Mouse (Mus musculus) stomach, embryonic 14.5 days (tissue): Measurements from ENCODE around the gene Mtpn. TPM values are rescaled to one million over a fixed set of nuclear protein-coding genes. Genes with fewer than 3 reads are reported as not detected.

ENCODE experiments used
- ATAC-seq: fragments of 200-750 bp; cut with Nextera tagmentation; 2 replicates; pipeline ENCODE4 v1.8.0; 2017; ENCODE audit warnings: low read depth, moderate TSS enrichment; ENCODE audit not compliant: insufficient number of reproducible peaks, insufficient read depth, low FRiP score
- H3K27ac ChIP-seq: fragments of 300-500 bp; sonication (generic); 2 replicates; pipeline ENCODE4 v1.5.1; 2014; ENCODE audit warnings: mild to moderate bottlenecking, low read length, moderate library complexity, mixed read lengths
- H3K27me3 ChIP-seq: fragments of 300-500 bp; sonication (generic); 2 replicates; pipeline ENCODE4 v1.6.1; 2014; ENCODE audit warnings: low read length, control low read depth, mixed read lengths; ENCODE audit not compliant: control insufficient read depth, insufficient read depth
- H3K36me3 ChIP-seq: fragments of 300-500 bp; sonication (generic); 2 replicates; pipeline ENCODE4 v1.6.1; 2014; ENCODE audit warnings: mild to moderate bottlenecking, control low read depth, low read length, moderate library complexity, mixed read lengths; ENCODE audit not compliant: control insufficient read depth, insufficient read depth
- H3K4me1 ChIP-seq: fragments of 300-500 bp; sonication (generic); 2 replicates; pipeline ENCODE4 v1.6.1; 2014; ENCODE audit warnings: low read length, control low read depth, mixed read lengths; ENCODE audit not compliant: control insufficient read depth, insufficient read depth
- H3K4me2 ChIP-seq: fragments of 300-500 bp; sonication (generic); replicated peaks from 2 replicates; pipeline ENCODE4 v1.6.1; 2014; ENCODE audit warnings: low read depth, low read length, control low read depth
- H3K4me3 ChIP-seq: fragments of 300-500 bp; sonication (generic); 2 replicates; pipeline ENCODE4 v1.5.1; 2014; ENCODE audit warnings: low read depth, low read length, control low read depth
- H3K9ac ChIP-seq: fragments of 300-500 bp; sonication (generic); replicated peaks from 2 replicates; pipeline ENCODE4 v1.6.1; 2014; ENCODE audit warnings: low read depth, mild to moderate bottlenecking, control low read depth, low read length, moderate library complexity, mixed read lengths
- H3K9me3 ChIP-seq: fragments of 300-500 bp; sonication (generic); 2 replicates; pipeline ENCODE4 v1.6.1; 2016; ENCODE audit warnings: low read depth, low read length, control low read depth; ENCODE audit not compliant: control insufficient read depth
- WGBS: fragments of 180-500 bp; shearing (Covaris S2); extraction: QIAGEN DNeasy Blood & Tissue Kit; methylation state at CpG from one replicate; pipeline ENCODE4 v1.1.7; 2014; 5-methylcytosine and 5-hydroxymethylcytosine counted together
- microRNA-seq: library from miRNA; unstranded; fragments of <30 nt; microRNA quantifications from one replicate; pipeline ENCODE4, GENCODE M21; 2016
- polyA plus RNA-seq: library from polyadenylated mRNA; unstranded; fragments of >200 nt; fragmentation: Nextera tagmentation; extraction: Ambion mirVana; gene quantifications from 2 replicates; pipeline ENCODE4 v1.2.1, GENCODE M21; 2014

Gene Mtpn
- polyA plus RNA-seq, 1 experiment from 2014 or later, result 143 TPM

DNA sequence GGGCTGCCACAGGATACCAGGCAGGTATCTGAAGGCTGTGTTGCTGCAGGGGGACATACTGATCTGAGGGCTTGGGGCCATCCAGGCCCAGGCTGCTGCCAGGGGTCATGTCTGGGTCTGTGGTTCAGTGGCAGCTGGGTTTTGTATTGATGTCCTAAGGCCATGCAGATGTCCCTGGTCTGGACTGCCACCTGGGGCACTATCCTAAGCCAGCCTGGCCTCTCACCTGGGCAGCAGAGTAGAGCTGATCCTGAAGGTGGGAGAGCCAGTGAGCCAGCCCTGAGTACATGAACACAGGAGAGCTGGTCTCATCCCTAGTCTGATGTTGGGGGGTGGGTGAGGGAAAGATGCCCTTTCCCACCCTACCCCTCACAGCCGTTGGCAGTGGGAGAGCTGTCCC lies 62.9 kb downstream of the Mtpn start:
- 88% methylated on average over 1 of the region's 1 CpGs for WGBS
- no peaks in the 10 kb centered on the region for H3K4me1 ChIP-seq
- no peak overlapping the region for H3K4me2 ChIP-seq
- H3K9me3 ChIP-seq, result no peaks in the 10 kb centered on the region
- ATAC-seq, result no peak
- H3K9ac ChIP-seq, result no peak overlapping the region
- no peak overlapping the region for H3K27ac ChIP-seq
- H3K4me3 ChIP-seq, result no peak overlapping the region
- H3K27me3 ChIP-seq, result no peaks in the 10 kb centered on the region
- no peaks in the 10 kb centered on the region for H3K36me3 ChIP-seq

DNA sequence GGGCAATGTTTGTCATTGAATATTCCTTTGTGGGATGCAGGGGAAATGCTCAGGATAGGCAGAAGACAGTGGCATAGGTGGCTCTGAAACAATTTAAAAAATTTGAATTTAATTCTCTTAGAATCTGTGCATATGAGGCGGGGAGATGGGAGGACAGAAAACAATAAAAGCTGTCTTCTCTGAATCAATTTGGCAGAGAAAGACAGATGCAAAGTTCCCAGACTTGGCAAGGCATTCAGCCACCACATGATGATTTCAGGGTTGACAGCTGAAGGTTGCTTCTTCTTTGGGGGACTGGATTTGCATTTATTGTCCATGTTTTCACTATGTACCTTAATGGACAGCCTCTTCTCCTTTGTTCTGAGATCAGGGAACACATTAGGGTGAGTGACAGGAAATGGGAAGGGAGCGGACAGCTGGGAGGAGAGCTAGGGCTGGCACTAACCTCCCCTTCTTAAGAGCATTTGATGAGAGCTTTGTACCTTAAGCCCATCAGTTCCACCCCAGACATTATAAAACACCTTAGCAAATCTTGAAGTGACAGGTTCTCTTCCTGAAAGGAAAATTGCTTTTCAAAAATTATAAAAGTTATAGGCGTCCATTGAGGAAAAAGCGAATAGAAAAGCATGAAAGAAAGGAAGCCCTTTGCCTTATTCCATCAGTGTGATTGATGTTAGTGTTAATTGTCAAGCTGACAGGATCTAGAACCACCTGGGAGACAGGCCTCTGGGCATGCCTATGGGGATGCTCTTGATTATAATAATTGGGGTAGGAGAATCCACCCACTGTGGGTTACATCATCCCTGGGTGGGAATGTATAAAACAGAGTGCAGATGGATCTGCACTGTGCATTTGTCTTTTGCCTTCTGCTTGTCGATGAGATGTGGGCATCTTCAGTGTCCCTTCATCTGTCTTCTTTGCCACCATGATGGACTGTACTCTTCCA lies 76.0 kb downstream of the Mtpn start:
- 78% methylated on average over 5 of the region's 5 CpGs for WGBS
- no peaks in the 10 kb centered on the region; the same call in 1 of the 2 replicates for H3K9me3 ChIP-seq
- H3K4me2 ChIP-seq, result no peak overlapping the region
- ATAC-seq, result no peak
- no peaks in the 10 kb centered on the region for H3K4me1 ChIP-seq
- H3K27me3 ChIP-seq, result no peaks in the 10 kb centered on the region
- no peak overlapping the region for H3K9ac ChIP-seq
- no peaks in the 10 kb centered on the region for H3K36me3 ChIP-seq
- no peak overlapping the region for H3K4me3 ChIP-seq
- no peak overlapping the region for H3K27ac ChIP-seq

DNA sequence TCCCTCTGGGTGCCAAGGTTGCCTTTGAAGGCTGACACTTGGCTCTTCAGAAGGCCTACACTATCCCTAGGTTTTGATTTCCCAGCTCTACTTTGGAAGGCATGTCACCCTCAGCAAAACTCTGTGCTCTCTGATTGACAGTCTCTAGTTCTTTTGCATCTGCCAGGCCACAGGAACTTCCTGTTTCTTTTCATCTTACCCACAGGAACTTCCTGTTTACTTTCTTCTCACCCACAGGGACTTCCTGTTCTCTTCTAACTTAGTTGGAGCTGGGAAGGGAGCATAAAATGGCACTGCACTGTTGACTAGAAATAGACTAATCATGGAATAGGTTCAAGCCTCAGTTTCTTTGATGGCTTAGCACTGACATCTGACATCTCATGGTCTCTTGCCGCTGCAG lies 77.2 kb downstream of the Mtpn start:
- H3K4me1 ChIP-seq, result no peaks in the 10 kb centered on the region
- no peak overlapping the region for H3K4me2 ChIP-seq
- no peaks in the 10 kb centered on the region for H3K36me3 ChIP-seq
- H3K9me3 ChIP-seq, result no peaks in the 10 kb centered on the region; the same call in 1 of the 2 replicates
- no peak for ATAC-seq
- no peak overlapping the region for H3K4me3 ChIP-seq
- WGBS, result 90% methylated on average over 1 of the region's 1 CpGs
- no peak overlapping the region for H3K27ac ChIP-seq
- H3K27me3 ChIP-seq, result no peaks in the 10 kb centered on the region
- no peak overlapping the region for H3K9ac ChIP-seq

Small RNA genes lying within 50 kb of the gene (microRNA-seq; reads per million reads assigned to microRNA genes)
- gene Gm23053, result not detected

Other genes starting within 250 kb of the Mtpn start
- gene Slc13a4, start 231.8 kb downstream of the Mtpn start, polyA plus RNA-seq, result 0.29 and 0.39 TPM in 2 replicates
- gene Fam180a, start 213.7 kb downstream of the Mtpn start, polyA plus RNA-seq, result 2.7 and 2.9 TPM in 2 replicates